Mouse (Mus musculus) liver, embryonic 11.5 days (tissue): ENCODE measurements at regions not wholly inside any gene's neighbourhood (a gene's known extent, or its start where the extent isn't known, plus 50 kb on each side); places are given as distances from the start of the nearest gene placed in this dataset.

ENCODE experiments used
- ATAC-seq: fragments of 200-750 bp; cut with Nextera tagmentation; replicated peaks from 2 replicates; pipeline ENCODE4 v1.8.0; 2017; ENCODE audit warnings: moderate number of reproducible peaks, mild to moderate bottlenecking, moderate TSS enrichment, moderate library complexity; ENCODE audit not compliant: low FRiP score
- DNase-seq: peaks from one replicate; pipeline ENCODE4 v3.0.0-alpha.2; 2017; ENCODE audit warnings: low spot score
- H3K27ac ChIP-seq: fragments of 300-500 bp; sonication (generic); 2 replicates; pipeline ENCODE4 v1.5.1; 2014; ENCODE audit warnings: mild to moderate bottlenecking, low read depth, low read length, control low read depth
- H3K27me3 ChIP-seq: fragments of 300-500 bp; sonication (generic); replicated peaks from 2 replicates; pipeline ENCODE4 v1.6.1; 2014; ENCODE audit warnings: low read length, mixed read lengths; ENCODE audit not compliant: control insufficient read depth, insufficient read depth
- H3K36me3 ChIP-seq: fragments of 300-500 bp; sonication (generic); 2 replicates; pipeline ENCODE4 v1.6.1; 2014; ENCODE audit warnings: mild to moderate bottlenecking, low read length, moderate library complexity, mixed read lengths; ENCODE audit not compliant: control insufficient read depth, insufficient read depth
- H3K4me1 ChIP-seq: fragments of 300-500 bp; sonication (generic); replicated peaks from 2 replicates; pipeline ENCODE4 v1.6.1; 2014; ENCODE audit warnings: low read length, mixed read lengths; ENCODE audit not compliant: control insufficient read depth, insufficient read depth
- H3K4me2 ChIP-seq: fragments of 300-500 bp; sonication (generic); 2 replicates; pipeline ENCODE4 v1.6.1; 2014; ENCODE audit warnings: mild to moderate bottlenecking, control low read depth, moderate library complexity
- H3K4me3 ChIP-seq: fragments of 300-500 bp; sonication (generic); 2 replicates; pipeline ENCODE4 v1.5.1; 2014; ENCODE audit warnings: low read depth, low read length, control low read depth
- H3K9ac ChIP-seq: fragments of 300-500 bp; sonication (generic); 2 replicates; pipeline ENCODE4 v1.6.1; 2014; ENCODE audit warnings: low read depth, low read length, control low read depth
- H3K9me3 ChIP-seq: fragments of 300-500 bp; sonication (generic); 2 replicates; pipeline ENCODE4 v1.6.1; 2016; ENCODE audit warnings: low read length, inconsistent platforms, mixed read lengths; ENCODE audit not compliant: control insufficient read depth
- WGBS: fragments of 180-500 bp; shearing (Covaris S2); extraction: QIAGEN DNeasy Blood & Tissue Kit; methylation state at CpG from one replicate; pipeline ENCODE4 v1.1.7; 2014; 5-methylcytosine and 5-hydroxymethylcytosine counted together

DNA sequence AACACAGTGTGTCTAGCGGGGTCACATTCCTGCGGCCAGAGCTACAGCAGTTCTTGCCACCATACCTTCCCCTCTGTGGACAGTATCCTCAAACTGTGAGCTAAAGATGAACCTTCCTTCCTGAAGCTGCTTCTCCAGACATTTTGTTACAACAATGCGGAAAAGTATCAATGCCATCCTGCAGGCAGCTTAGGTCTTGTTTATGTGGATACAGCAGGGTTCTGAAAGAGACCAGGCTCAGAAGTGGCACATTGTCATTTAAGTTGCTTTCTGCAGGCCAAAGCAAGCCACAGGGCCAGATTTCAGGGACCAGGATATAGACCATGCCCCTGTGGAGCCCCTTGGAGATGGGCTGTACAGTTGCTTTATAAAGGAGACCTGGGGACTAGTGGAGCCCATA is 188.3 kb upstream of the Sesn3 start:
- H3K4me2 ChIP-seq: no peak overlapping the region
- DNase-seq (no peak), ATAC-seq (no peak)
- WGBS: 87% methylated on average over 3 of the region's 3 CpGs
- H3K36me3 ChIP-seq: no peaks in the 10 kb centered on the region
- no peak overlapping the region for H3K27ac ChIP-seq
- H3K27me3 ChIP-seq: no peaks in the 10 kb centered on the region
- H3K4me3 ChIP-seq: no peak overlapping the region
- no peak overlapping the region for H3K9ac ChIP-seq
- H3K4me1 ChIP-seq: no peaks in the 10 kb centered on the region
- no peaks in the 10 kb centered on the region for H3K9me3 ChIP-seq

DNA sequence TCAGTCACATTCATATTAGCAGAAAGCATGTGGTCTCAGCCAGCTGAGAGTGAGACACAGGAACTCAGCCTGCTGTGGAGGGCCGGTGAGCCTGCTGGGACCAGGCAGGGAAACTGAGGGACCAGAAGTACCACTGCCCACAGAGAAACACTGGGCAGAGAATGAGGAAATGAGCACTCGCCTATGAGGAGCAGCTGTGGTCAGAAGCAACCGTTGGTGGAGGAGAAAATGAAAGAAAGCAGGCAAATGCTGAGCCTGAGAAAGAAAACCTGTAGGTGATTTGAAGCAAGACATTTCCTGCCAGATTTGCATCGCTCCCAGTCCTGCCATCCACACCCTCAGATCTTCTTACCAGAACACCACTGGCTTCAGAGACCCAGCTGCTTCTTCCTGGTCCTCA is 187.0 kb upstream of the Sesn3 start:
- H3K9ac ChIP-seq: no peak overlapping the region
- H3K4me3 ChIP-seq: no peak overlapping the region
- 53% methylated on average over 4 of the region's 4 CpGs for WGBS
- H3K4me1 ChIP-seq: peaks cover under 1% of the 10 kb centered on the region; the same call in 1 of the 2 replicates
- H3K4me2 ChIP-seq: no peak overlapping the region
- no peaks in the 10 kb centered on the region for H3K27me3 ChIP-seq
- H3K27ac ChIP-seq: no peak overlapping the region
- H3K9me3 ChIP-seq: no peaks in the 10 kb centered on the region
- no peaks in the 10 kb centered on the region for H3K36me3 ChIP-seq
- ATAC-seq (no peak), DNase-seq (no peak)

DNA sequence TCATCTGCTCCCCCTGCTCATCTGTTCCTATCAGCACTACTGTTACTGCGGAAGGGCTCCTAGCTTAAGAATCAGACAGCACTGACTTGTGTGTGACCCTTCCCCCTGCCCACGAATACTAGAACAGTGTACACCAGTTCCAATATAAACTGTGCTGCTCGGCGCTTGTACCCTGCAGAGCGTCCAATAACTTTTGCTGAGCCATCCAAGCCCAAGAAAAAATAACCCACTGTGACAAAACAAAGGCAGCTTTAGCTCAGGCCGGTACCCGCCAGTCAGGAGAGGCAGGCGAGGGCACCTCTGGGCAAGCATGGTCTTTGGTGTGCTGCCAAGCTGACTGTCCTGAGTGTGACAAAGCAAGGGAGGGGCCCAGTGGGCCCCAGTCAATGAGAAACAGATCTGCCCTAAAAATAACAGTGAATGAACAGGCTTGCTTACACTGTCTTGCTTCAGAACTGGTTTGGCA is 185.0 kb upstream of the Sesn3 start:
- 88% methylated on average over 8 of the region's 8 CpGs for whole genome bisulfite sequencing
- H3K9me3 ChIP-seq: no peaks in the 10 kb centered on the region
- no peaks in the 10 kb centered on the region for H3K36me3 ChIP-seq
- H3K4me2 ChIP-seq: no peak overlapping the region
- H3K4me3 ChIP-seq: no peak overlapping the region
- no peak overlapping the region for H3K9ac ChIP-seq
- no peak overlapping the region for H3K27ac ChIP-seq
- DNase-seq (no peak), ATAC-seq (no peak)
- no peaks in the 10 kb centered on the region for H3K27me3 ChIP-seq
- peaks cover 3% of the 10 kb centered on the region; the same call in 1 of the 2 replicates for H3K4me1 ChIP-seq

DNA sequence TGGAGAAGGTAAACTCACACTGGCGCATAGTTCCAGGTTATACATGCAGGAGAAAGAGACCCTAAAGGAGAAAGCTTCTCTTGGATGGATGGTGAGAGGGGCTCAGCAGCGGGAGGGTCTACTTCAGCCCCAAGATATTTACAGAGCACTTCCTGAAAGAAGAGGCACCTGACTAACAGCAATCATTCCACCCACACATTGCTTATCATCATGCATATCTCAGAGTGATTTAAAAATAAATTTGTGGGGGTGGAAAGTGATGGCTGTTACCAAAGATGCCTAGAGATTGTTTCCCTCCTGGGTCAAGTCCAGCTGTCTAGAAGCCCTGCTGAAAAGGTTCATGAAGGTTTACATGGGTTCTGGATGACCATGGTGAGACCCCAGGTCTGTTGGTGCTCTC is 184.4 kb upstream of the Sesn3 start:
- peaks cover 3% of the 10 kb centered on the region; the same call in 1 of the 2 replicates for H3K4me1 ChIP-seq
- no peak for ATAC-seq
- no peak overlapping the region for H3K9ac ChIP-seq
- DNase-seq: no peak
- no peak overlapping the region for H3K4me3 ChIP-seq
- no peaks in the 10 kb centered on the region for H3K27me3 ChIP-seq
- no peaks in the 10 kb centered on the region for H3K9me3 ChIP-seq
- H3K36me3 ChIP-seq: no peaks in the 10 kb centered on the region
- H3K27ac ChIP-seq: no peak overlapping the region
- 81% methylated on average over 2 of the region's 2 CpGs for WGBS
- H3K4me2 ChIP-seq: no peak overlapping the region

GRCm38 (mm10) chr9:14091099-14091930 is 183.6 kb upstream of the Sesn3 start:
- Histone ChIP-seq H3K4me3 (no peak overlapping the region), H3K4me1 (peaks cover 3% of the 10 kb centered on the region; the same call in 1 of the 2 replicates), H3K27ac (no peak overlapping the region), H3K36me3 (no peaks in the 10 kb centered on the region), H3K9me3 (no peaks in the 10 kb centered on the region), H3K4me2 (no peak overlapping the region), H3K27me3 (no peaks in the 10 kb centered on the region), H3K9ac (no peak overlapping the region)
- 72% methylated on average over 8 of the region's 8 CpGs for WGBS
- ATAC-seq (no peak), DNase-seq (no peak)

GRCm38 (mm10) chr9:14092996-14093442 is 181.8 kb upstream of the Sesn3 start:
- Histone ChIP-seq H3K4me1 (peaks cover 3% of the 10 kb centered on the region; the same call in 1 of the 2 replicates), H3K27ac (no peak overlapping the region), H3K36me3 (no peaks in the 10 kb centered on the region), H3K9me3 (no peaks in the 10 kb centered on the region), H3K27me3 (no peaks in the 10 kb centered on the region), H3K4me2 (no peak overlapping the region), H3K4me3 (no peak overlapping the region), H3K9ac (no peak overlapping the region)
- 31% methylated on average over 2 of the region's 2 CpGs for WGBS
- ATAC-seq: no peak; the same call in 1 of the 2 replicates
- DNase-seq: no peak

DNA sequence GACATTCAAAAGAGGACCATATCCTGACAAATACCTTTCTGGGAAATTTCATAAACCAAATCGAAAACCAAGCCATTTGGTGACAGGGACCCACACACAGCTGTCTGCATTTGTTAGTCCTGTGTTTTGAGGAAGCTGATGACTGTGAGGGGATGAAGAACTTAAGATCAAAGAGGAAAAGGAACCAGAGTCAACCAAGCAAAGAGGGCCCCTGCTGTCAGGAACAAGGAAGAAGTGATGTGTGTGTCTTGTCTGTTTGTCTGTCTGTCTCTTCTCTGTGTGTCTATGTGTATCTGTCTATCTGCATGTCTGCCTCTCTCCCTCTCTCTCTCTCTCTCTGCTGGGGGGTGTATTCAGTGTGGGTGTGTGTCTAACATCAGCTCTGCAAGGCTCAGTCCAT is 171.3 kb upstream of the Sesn3 start:
- Histone ChIP-seq H3K27ac (no peak overlapping the region), H3K27me3 (no peaks in the 10 kb centered on the region), H3K4me1 (no peaks in the 10 kb centered on the region), H3K9me3 (no peaks in the 10 kb centered on the region), H3K4me3 (no peak overlapping the region), H3K36me3 (no peaks in the 10 kb centered on the region), H3K4me2 (no peak overlapping the region), H3K9ac (no peak overlapping the region)
- DNase-seq (no peak), ATAC-seq (no peak)
- WGBS: 71% methylated on average over 1 of the region's 1 CpGs

DNA sequence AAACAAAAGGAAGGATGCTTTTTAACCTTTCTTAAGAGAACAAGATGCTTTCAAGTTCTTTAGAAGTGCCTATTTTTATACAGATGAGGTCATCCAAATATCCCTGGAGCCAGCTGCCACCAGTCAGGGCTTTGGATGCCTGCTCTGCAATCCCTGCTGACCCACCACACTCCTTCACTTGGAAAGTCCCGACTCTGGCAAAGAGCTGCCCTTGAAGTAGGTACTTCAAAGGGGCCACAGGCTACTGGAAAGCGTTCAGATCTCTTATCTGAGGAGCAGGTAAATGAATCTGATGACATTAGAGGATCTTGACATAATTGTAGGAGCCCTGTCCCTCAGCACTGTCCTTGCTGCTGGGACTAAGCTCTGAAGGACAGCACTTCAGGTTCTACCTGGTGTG is 169.9 kb upstream of the Sesn3 start:
- Histone ChIP-seq H3K27ac (no peak overlapping the region), H3K36me3 (no peaks in the 10 kb centered on the region), H3K9ac (no peak overlapping the region), H3K9me3 (no peaks in the 10 kb centered on the region), H3K4me3 (no peak overlapping the region), H3K4me1 (no peaks in the 10 kb centered on the region), H3K27me3 (no peaks in the 10 kb centered on the region), H3K4me2 (no peak overlapping the region)
- DNase-seq: no peak
- WGBS: 32% methylated on average over 2 of the region's 2 CpGs
- ATAC-seq: no peak

- no peak overlapping the region for H3K4me2 ChIP-seq
- no peaks in the 10 kb centered on the region for H3K27me3 ChIP-seq
- ATAC-seq: no peak
- no peaks in the 10 kb centered on the region for H3K36me3 ChIP-seq
- no peaks in the 10 kb centered on the region for H3K9me3 ChIP-seq
- no peak overlapping the region for H3K9ac ChIP-seq
- 100% methylated on average over 1 of the region's 1 CpGs for WGBS
- no peak for DNase-seq
- no peaks in the 10 kb centered on the region for H3K4me1 ChIP-seq
- H3K27ac ChIP-seq: no peak overlapping the region
- H3K4me3 ChIP-seq: no peak overlapping the region
Observed at GRCm38 (mm10) chr9:14106371-14106770, 168.5 kb upstream of the Sesn3 start.
